ENCODE assay signal across 11 mouse cellular contexts in genomic region chr8:88666435-88666834, GRCm38 (mm10). TPM values are rescaled to one million over a fixed set of nuclear protein-coding genes. Genes with fewer than 3 reads are reported as not detected.
DNase-seq lines count a peak whose midpoint lies in the region; ATAC-seq and TF ChIP-seq lines count a peak whose summit lies in the region.
"Had no signal": no experiment of that assay in that cellular context is flagged by ENCODE, and none has a peak within 500 bp of the region (broad histone marks: within the 10 kb centered on the region; RNA-seq: fewer than 3 reads in every experiment).

No protein-coding gene starts in this region.

- no peak overlapping the region for H3K4me2 ChIP-seq in kidney, postnatal 0 days (ENCODE audit: low read length)
- H3K4me2 ChIP-seq: midbrain, embryonic 11.5 days had no signal

- TF ChIP-seq CTCF in kidney, postnatal 0 days (IDR thresholded peaks at IDR 0.05; ENCODE audit: low read depth) = no peak
- no peak for TF ChIP-seq CTCF in G1E (IDR thresholded peaks at IDR 0.05; ENCODE audit: low read depth, low read length)

- 36% methylated on average over 1 of the region's 1 CpGs for WGBS in kidney, postnatal 0 days

- no peak overlapping the region for H3K4me3 ChIP-seq in kidney, postnatal 0 days (replicated peaks; ENCODE audit: low read depth, low read length)
- H3K4me3 ChIP-seq in G1E (ENCODE audit: low read depth, low read length) = no peak overlapping the region

- H3K27ac ChIP-seq in kidney, postnatal 0 days = no peak overlapping the region

- no peaks in the 10 kb centered on the region for H3K27me3 ChIP-seq in kidney, postnatal 0 days (ENCODE audit: insufficient read depth, low read length)
- peaks cover 9% of the 10 kb centered on the region; the same call in 1 of the 2 replicates for H3K27me3 ChIP-seq in G1E (ENCODE audit: insufficient read depth, low read length)

- H3K9me3 ChIP-seq in kidney, postnatal 0 days (replicated peaks; ENCODE audit: low read length) = no peaks in the 10 kb centered on the region
- no peaks in the 10 kb centered on the region for H3K9me3 ChIP-seq in G1E (replicated peaks)

- no peak for ATAC-seq in kidney, postnatal 0 days (replicated peaks; ENCODE audit: low FRiP score, low read depth)
- peak; percentile 96 for ATAC-seq in G1E (ENCODE audit: extremely low read depth, insufficient number of reproducible peaks, low FRiP score, poor library complexity, severe bottlenecking)

- intact Hi-C loops in left cerebral cortex, postnatal 36 days (cut with DNase I) = no loop called here

- peak; percentile 61 for DNase-seq in kidney, postnatal 0 days (ENCODE audit: low spot score)
- no peak for DNase-seq in kidney, adult 11 months
- peak; percentile 88 for DNase-seq in G1E (ENCODE audit: low spot score)
- DNase-seq in kidney, postnatal 36 days = peak; percentile 39 to 49
- peak; percentile 51 for DNase-seq in skeletal muscle tissue, adult 2 months (ENCODE audit: low read depth, low spot score)
- no peak for DNase-seq in cerebellum, adult 9-10 months
- no peak for DNase-seq in left cerebral cortex, postnatal 36 days (ENCODE audit: low spot score in 2 of 2)
- no peak for DNase-seq in urinary bladder, postnatal 4 days (ENCODE audit: low spot score in 2 of 2)
- DNase-seq: heart, postnatal 4 days; thymus, adult 2 months had no signal

- peaks cover 5% of the 10 kb centered on the region; the same call in 1 of the 2 replicates for H3K4me1 ChIP-seq in kidney, postnatal 0 days (replicated peaks; ENCODE audit: insufficient read depth, low read length)
- H3K4me1 ChIP-seq in G1E (ENCODE audit: insufficient read depth, low read depth, low read length) = peaks cover 76% of the 10 kb centered on the region

- H3K36me3 ChIP-seq in kidney, postnatal 0 days (ENCODE audit: insufficient read depth, low read length) = no peaks in the 10 kb centered on the region
- H3K36me3 ChIP-seq in G1E (replicated peaks) = no peaks in the 10 kb centered on the region

- no peak overlapping the region for H3K9ac ChIP-seq in kidney, postnatal 0 days (ENCODE audit: low read depth, low read length)

RNA-seq across cellular contexts. Expression of gene Nod2, which starts 19.3 kb away (rescaled TPM):
- 0.32 and 0.38 TPM in 2 replicates for polyA plus RNA-seq in kidney, postnatal 0 days (2015; fragmentation: Nextera tagmentation; extraction: Ambion mirVana)
- total RNA-seq in G1E (2014; fragmentation: Nextera tagmentation) (0.24 and 1.1 TPM in 2 replicates), G1E (2017) (0.22 and 0.23 TPM in 2 replicates)
- polyA plus RNA-seq in G1E (2012) = 0.04 and 0.07 TPM in 2 replicates
- total RNA-seq in left cerebral cortex, postnatal 36 days (2021) = under 1 TPM; 0.27 to 0.45 TPM

RNA-seq across cellular contexts. Expression of gene Cyld, which starts 30.4 kb away (rescaled TPM):
- polyA plus RNA-seq in kidney, postnatal 0 days (2015; fragmentation: Nextera tagmentation; extraction: Ambion mirVana) = 9.5 and 11.4 TPM in 2 replicates
- 43.4 and 57.7 TPM in 2 replicates for total RNA-seq in G1E (2014; fragmentation: Nextera tagmentation)
- total RNA-seq in G1E (2017) = 36.2 and 40.9 TPM in 2 replicates
- polyA plus RNA-seq in G1E (2012) = 0.73 and 1.0 TPM in 2 replicates
- total RNA-seq in left cerebral cortex, postnatal 36 days (2021) = 100 to 1,000 TPM in 1 of 2 experiments, 10 to 100 TPM in 1; 91.2 to 111 TPM

RNA-seq across cellular contexts. Expression of gene Snx20, which starts 30.5 kb away (rescaled TPM):
- 2.9 and 3.0 TPM in 2 replicates for polyA plus RNA-seq in kidney, postnatal 0 days (2015; fragmentation: Nextera tagmentation; extraction: Ambion mirVana)
- total RNA-seq in G1E (2014; fragmentation: Nextera tagmentation) = 16.0 and 19.5 TPM in 2 replicates
- 15.9 and 16.7 TPM in 2 replicates for total RNA-seq in G1E (2017)
- 38.8 and 51.2 TPM in 2 replicates for polyA plus RNA-seq in G1E (2012)
- 1 to 10 TPM; 1.6 to 1.7 TPM for total RNA-seq in left cerebral cortex, postnatal 36 days (2021)

Comparison
In these comparisons a context has a peak if more than half of its experiments do, and no peak if none do; other contexts are left out.
1. DNase-seq: peak in kidney, postnatal 0 days (single experiment), G1E (single experiment), kidney, postnatal 36 days (2 of 2) and skeletal muscle tissue, adult 2 months (single experiment); none in kidney, adult 11 months (single experiment), cerebellum, adult 9-10 months (single experiment), left cerebral cortex, postnatal 36 days (0 of 2) and urinary bladder, postnatal 4 days (0 of 2).
2. RNA of gene Snx20, which starts 30.5 kb away (total RNA-seq): 15.9 to 19.5 TPM in G1E; 1.6 to 1.7 TPM in left cerebral cortex, postnatal 36 days; every median in the first group is over 4 times any median in the second.